Mouse (Mus musculus): Measurements from ENCODE around the gene Thnsl2. TPM values are rescaled to one million over a fixed set of nuclear protein-coding genes. Genes with fewer than 3 reads are reported as not detected.

Thnsl2 gene
- total RNA-seq, 2 experiments from 2014 or later = 27.9 to 31.7 TPM

Other genes starting within 250 kb of the Thnsl2 start
- gene Tex37, start 225.5 kb downstream of the Thnsl2 start, total RNA-seq (2021) = not detected
- not detected for gene Foxi3, start 187.9 kb downstream of the Thnsl2 start, total RNA-seq (2021)
- gene Fabp1, start 55.4 kb upstream of the Thnsl2 start, total RNA-seq (2021) = 100 to 1,000 TPM in 1 of 2 experiments, 1 to 10 TPM in 1; 7.4 to 190 TPM
- 10 to 100 TPM; 48.8 to 55.4 TPM for gene Krcc1, start 127.2 kb upstream of the Thnsl2 start, total RNA-seq (2021)
- gene Smyd1, start 177.8 kb upstream of the Thnsl2 start, total RNA-seq (2021) = 1 to 10 TPM; 2.7 to 6.3 TPM
- gene Cd8b1, start 178.3 kb upstream of the Thnsl2 start, total RNA-seq (2021) = not detected
- gene Cd8a, start 229.0 kb upstream of the Thnsl2 start, total RNA-seq (2021) = under 1 TPM in 1 of 2 experiments, not detected in 1; 0.40 TPM